Mouse (Mus musculus) heart, adult 9 months (tissue): Measurements from ENCODE around the gene Lcp1.

Experiments
- DNase-seq, 2 experiments: peaks; one replicate each; pipeline ENCODE4 v3.0.0; 2022; ENCODE audit warnings: low spot score in 2 of 2

The Lcp1 gene

GRCm38 (mm10) chr14:75205363-75206051, 74.6 kb downstream of the Lcp1 start:
- no peak for DNase-seq

- no peak for DNase-seq
Measured at GRCm38 (mm10) chr14:75206307-75206706, 75.4 kb downstream of the Lcp1 start.

- DNase-seq: no peak
Measured at GRCm38 (mm10) chr14:75208572-75209151, 77.8 kb downstream of the Lcp1 start.

- no peak for DNase-seq
Measured at GRCm38 (mm10) chr14:75213752-75214151, 82.9 kb downstream of the Lcp1 start.

- no peak for DNase-seq
Measured at GRCm38 (mm10) chr14:75218843-75219242, 87.9 kb downstream of the Lcp1 start.

GRCm38 (mm10) chr14:75219250-75219913, 88.5 kb downstream of the Lcp1 start:
- DNase-seq: no peak

- DNase-seq: no peak
Measured at GRCm38 (mm10) chr14:75222386-75222785, 91.5 kb downstream of the Lcp1 start.

GRCm38 (mm10) chr14:75227453-75228084, 96.7 kb downstream of the Lcp1 start:
- DNase-seq: no peak

GRCm38 (mm10) chr14:75229834-75230233, 98.9 kb downstream of the Lcp1 start:
- no peak for DNase-seq

- no peak for DNase-seq
Measured at GRCm38 (mm10) chr14:75233070-75233469, 102.2 kb downstream of the Lcp1 start.

- no peak for DNase-seq
Measured at GRCm38 (mm10) chr14:75235552-75235951, 104.7 kb downstream of the Lcp1 start.

- DNase-seq: no peak
Measured at GRCm38 (mm10) chr14:75235955-75236635, 105.2 kb downstream of the Lcp1 start.

GRCm38 (mm10) chr14:75236636-75237003, 105.7 kb downstream of the Lcp1 start:
- no peak for DNase-seq

- DNase-seq: no peak
Measured at GRCm38 (mm10) chr14:75237096-75237495, 106.2 kb downstream of the Lcp1 start.

- DNase-seq: no peak
Measured at GRCm38 (mm10) chr14:75238054-75238692, 107.3 kb downstream of the Lcp1 start.

- no peak for DNase-seq
Measured at GRCm38 (mm10) chr14:75242087-75242486, 111.2 kb downstream of the Lcp1 start, which contains the start of gene Cpb2. Cpb2 (plus strand) TSS chr14:75242287.

GRCm38 (mm10) chr14:75246024-75247000, 115.4 kb downstream of the Lcp1 start:
- no peak for DNase-seq

- no peak for DNase-seq
Measured at GRCm38 (mm10) chr14:75250432-75250831, 119.5 kb downstream of the Lcp1 start.

GRCm38 (mm10) chr14:75256521-75256920, 125.6 kb downstream of the Lcp1 start:
- no peak for DNase-seq

- no peak for DNase-seq
Measured at GRCm38 (mm10) chr14:75269531-75269930, 138.6 kb downstream of the Lcp1 start.
